Mouse (Mus musculus) G1E (cell line): ENCODE results near the gene Nlrx1. TPM values are rescaled to one million over a fixed set of nuclear protein-coding genes. Genes with fewer than 3 reads are reported as not detected.
"Not testable (repeated sequence)": the region's sequence is repeated elsewhere in the genome, so short reads cannot be mapped to it uniquely, and the experiment has no call there.

Source experiments
- ATAC-seq: 2 replicates; pipeline ENCODE4 v1.8.0; 2016; ENCODE audit warnings: mild to moderate bottlenecking; ENCODE audit not compliant: insufficient number of reproducible peaks, poor library complexity, low FRiP score, severe bottlenecking; ENCODE audit errors: extremely low read depth
- DNase-seq: peaks from one replicate; pipeline ENCODE4 v3.0.0; 2012; ENCODE audit warnings: low spot score
- H3K27me3 ChIP-seq: 2 replicates; pipeline ENCODE4 v1.6.1; 2012; ENCODE audit warnings: mild to moderate bottlenecking, low read length, inconsistent platforms; ENCODE audit not compliant: insufficient read depth
- H3K36me3 ChIP-seq: replicated peaks from 2 replicates; pipeline ENCODE3; 2012; ENCODE audit warnings: mild to moderate bottlenecking, inconsistent platforms
- H3K4me1 ChIP-seq: 2 replicates; pipeline ENCODE4 v1.6.1; 2012; ENCODE audit warnings: low read depth, low read length, inconsistent platforms, mixed read lengths; ENCODE audit not compliant: insufficient read depth
- H3K4me3 ChIP-seq: 2 replicates; pipeline ENCODE4 v1.5.1; 2012; ENCODE audit warnings: low read depth, mild to moderate bottlenecking, inconsistent platforms, low read length, moderate library complexity, mixed read lengths
- H3K9me3 ChIP-seq: replicated peaks from 2 replicates; pipeline ENCODE4 v1.6.1; 2012; ENCODE audit warnings: inconsistent platforms
- CTCF ChIP-seq: IDR thresholded peaks from 2 replicates; pipeline ENCODE4 v1.5.1; 2012; ENCODE audit warnings: low read depth, low read length, inconsistent platforms, mixed read lengths
- GATA1 ChIP-seq: IDR thresholded peaks from 2 replicates; pipeline ENCODE4 v1.6.1; 2012; ENCODE audit warnings: borderline replicate concordance, low read length, inconsistent platforms, mixed read lengths
- GATA2 ChIP-seq: IDR thresholded peaks from 2 replicates; pipeline ENCODE4 v1.6.1; 2012; ENCODE audit warnings: low read depth, low read length, inconsistent platforms, borderline replicate concordance
- POLR2AphosphoS5 ChIP-seq: IDR thresholded peaks from 2 replicates; pipeline ENCODE4 v1.6.1; 2012; ENCODE audit warnings: low read depth, low read length, inconsistent platforms; ENCODE audit not compliant: insufficient replicate concordance
- TAL1 ChIP-seq: conservative IDR thresholded peaks from 2 replicates; pipeline ENCODE4 v1.6.1; 2012; ENCODE audit warnings: low read depth, low read length, inconsistent platforms, mixed read lengths
- polyA plus RNA-seq: library from polyadenylated mRNA; stranded (reverse); fragments of >175 nt; gene quantifications from 2 replicates; pipeline ENCODE4 v1.2.3, GENCODE M21; 2012
- total RNA-seq, 2 experiments: library from RNA; stranded (forward) in 1 of 2; stranded (reverse) in 1 of 2; fragments of 200-1000 nt in 1 of 2; fragments of >200 nt in 1 of 2; fragmentation: Nextera tagmentation in 1 of 2; gene quantifications; 2 replicates each; pipeline ENCODE4 v1.2.3; 2014 to 2017

Gene Nlrx1
- total and polyA plus RNA-seq, 3 experiments = 0.02 to 0.05 TPM; not detected in 1

GRCm38 (mm10) chr9:44310750-44311135 lies 42.3 kb upstream of the Nlrx1 start:
- H3K27me3 ChIP-seq = no peaks in the 10 kb centered on the region
- no peak for TF ChIP-seq GATA1
- TF ChIP-seq TAL1 = no peak
- TF ChIP-seq POLR2AphosphoS5 = no peak
- TF ChIP-seq GATA2 = no peak
- TF ChIP-seq CTCF = no peak
- no peak for ATAC-seq
- H3K4me1 ChIP-seq = peaks cover 12% of the 10 kb centered on the region
- H3K9me3 ChIP-seq = no peaks in the 10 kb centered on the region
- H3K36me3 ChIP-seq = peaks cover 59% of the 10 kb centered on the region
- no peak overlapping the region for H3K4me3 ChIP-seq
- no peak for DNase-seq

- Histone ChIP-seq H3K4me1 (peaks cover 13% of the 10 kb centered on the region), H3K27me3 (no peaks in the 10 kb centered on the region), H3K4me3 (no peak overlapping the region), H3K36me3 (peaks cover 49% of the 10 kb centered on the region), H3K9me3 (no peaks in the 10 kb centered on the region)
- no peak for TF ChIP-seq TAL1
- TF ChIP-seq GATA1 = no peak
- no peak for TF ChIP-seq CTCF
- TF ChIP-seq POLR2AphosphoS5 = no peak
- no peak for TF ChIP-seq GATA2
- ATAC-seq = no peak
- DNase-seq = no peak
These were observed 41.4 kb upstream of the Nlrx1 start for GRCm38 (mm10) chr9:44309756-44310155.

GRCm38 (mm10) chr9:44307248-44307647 lies 38.8 kb upstream of the Nlrx1 start:
- Histone ChIP-seq H3K4me3 (no peak overlapping the region), H3K4me1 (peaks cover 31% of the 10 kb centered on the region), H3K9me3 (no peaks in the 10 kb centered on the region), H3K36me3 (peaks cover 40% of the 10 kb centered on the region), H3K27me3 (no peaks in the 10 kb centered on the region)
- no peak for ATAC-seq
- no peak for DNase-seq
- TF ChIP-seq GATA1 = no peak
- no peak for TF ChIP-seq TAL1
- no peak for TF ChIP-seq POLR2AphosphoS5
- TF ChIP-seq CTCF = no peak
- TF ChIP-seq GATA2 = no peak

GRCm38 (mm10) chr9:44306532-44306931 lies 38.1 kb upstream of the Nlrx1 start:
- Histone ChIP-seq H3K27me3 (no peaks in the 10 kb centered on the region), H3K9me3 (no peaks in the 10 kb centered on the region), H3K4me1 (peaks cover 34% of the 10 kb centered on the region), H3K4me3 (no peak overlapping the region), H3K36me3 (peaks cover 41% of the 10 kb centered on the region)
- no peak for DNase-seq
- ATAC-seq = no peak
- TF ChIP-seq TAL1 (no peak), CTCF (no peak), POLR2AphosphoS5 (no peak), GATA2 (no peak), GATA1 (no peak)

DNA sequence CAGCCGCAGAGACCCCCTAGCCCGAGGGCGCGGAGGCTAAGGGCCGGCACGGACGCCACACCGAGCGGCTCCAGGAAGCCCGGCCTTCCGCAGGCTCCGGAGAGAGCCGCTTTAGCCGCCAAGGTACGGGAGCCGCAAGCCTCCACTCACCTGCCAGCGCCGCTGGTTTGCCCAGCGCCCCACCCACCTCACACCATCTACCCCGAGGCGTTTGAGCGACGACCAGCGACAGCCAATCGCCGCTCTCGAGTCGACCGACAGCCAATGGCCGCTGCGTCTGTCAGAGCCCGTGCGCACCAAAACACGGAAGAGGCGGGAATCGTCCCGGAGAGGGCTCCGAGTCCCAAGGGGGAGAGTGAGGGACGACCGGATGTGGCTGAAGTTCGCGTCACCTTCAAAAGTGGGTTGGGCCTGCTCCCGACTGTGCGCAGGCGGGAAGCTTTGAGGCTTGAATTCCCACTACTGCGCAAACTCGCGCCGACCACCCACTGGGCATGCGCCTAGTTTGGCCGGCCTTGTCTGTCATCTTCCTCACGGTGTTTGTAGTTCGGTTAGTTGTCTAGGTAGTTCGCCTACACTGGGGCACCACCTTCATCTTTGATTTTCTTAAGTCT lies 37.2 kb upstream of the Nlrx1 start, which contains the start of gene Hinfp:
Gene Hinfp, minus strand, starts transcription at position 206 of the 614 bp plus-strand sequence.
- H3K4me1 ChIP-seq = peaks cover 34% of the 10 kb centered on the region
- H3K27me3 ChIP-seq = no peaks in the 10 kb centered on the region
- H3K4me3 ChIP-seq = peak within 1 kb of the TSS; percentile 93
- DNase-seq = peak; percentile 99
- TF ChIP-seq GATA2 = no peak
- no peak for TF ChIP-seq TAL1
- no peak for TF ChIP-seq GATA1
- TF ChIP-seq POLR2AphosphoS5 = no peak
- no peak for TF ChIP-seq CTCF
- H3K9me3 ChIP-seq = no peaks in the 10 kb centered on the region
- peaks cover 41% of the 10 kb centered on the region for H3K36me3 ChIP-seq
- peak; percentile 99 for ATAC-seq

DNA sequence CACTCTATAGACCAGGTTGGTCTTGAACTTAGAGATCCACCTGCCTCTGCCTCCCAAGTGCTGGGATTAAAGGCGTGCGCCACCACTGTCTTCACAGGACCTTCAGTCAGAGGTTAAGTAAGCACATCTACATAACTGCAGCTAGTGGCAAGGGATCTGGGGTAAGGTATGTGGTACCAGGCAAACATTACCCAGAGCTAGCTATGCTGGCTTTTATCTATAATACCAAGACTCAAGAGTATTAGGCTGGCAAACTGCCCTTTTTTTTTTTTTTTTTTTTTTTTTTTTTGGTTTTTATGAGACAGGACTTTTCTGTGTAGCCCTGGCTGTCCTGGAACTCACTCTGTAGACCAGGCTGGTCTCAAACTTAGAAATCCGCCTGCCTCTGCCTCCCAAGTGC lies 31.6 kb upstream of the Nlrx1 start:
- Histone ChIP-seq H3K4me1 (peaks cover 23% of the 10 kb centered on the region), H3K36me3 (peaks cover 82% of the 10 kb centered on the region)
- not testable (repeated sequence) for H3K27me3 ChIP-seq, DNase-seq, ATAC-seq, H3K9me3 ChIP-seq, H3K4me3 ChIP-seq

DNA sequence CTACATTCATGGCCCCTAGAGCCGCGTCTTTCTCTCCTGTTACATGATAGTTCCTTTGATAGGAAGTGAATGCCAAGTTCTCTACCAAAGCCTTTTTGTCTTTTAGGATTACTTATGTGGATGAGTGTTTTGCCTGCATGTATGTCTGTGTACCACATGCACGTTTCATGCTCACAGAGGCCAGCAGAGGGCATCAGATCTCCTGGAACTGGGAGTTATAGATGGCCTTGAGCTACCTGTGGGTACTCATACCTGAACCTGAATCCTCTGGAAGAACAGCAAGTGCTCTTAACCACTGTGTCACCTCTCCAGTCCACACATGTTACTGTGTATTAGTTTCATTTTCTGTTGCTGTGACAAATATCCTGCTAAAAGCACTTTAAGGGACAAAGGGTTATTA lies 24.1 kb upstream of the Nlrx1 start:
- no peaks in the 10 kb centered on the region for H3K27me3 ChIP-seq
- no peak for ATAC-seq
- H3K36me3 ChIP-seq = peaks cover 70% of the 10 kb centered on the region
- no peak overlapping the region for H3K4me3 ChIP-seq
- H3K4me1 ChIP-seq = peaks cover 43% of the 10 kb centered on the region
- peaks cover 7% of the 10 kb centered on the region for H3K9me3 ChIP-seq
- no peak for TF ChIP-seq POLR2AphosphoS5
- no peak for TF ChIP-seq GATA1
- no peak for TF ChIP-seq TAL1
- TF ChIP-seq GATA2 = no peak
- peak; percentile 31 for TF ChIP-seq CTCF
- no peak for DNase-seq
